Mouse (Mus musculus) fibroblast of lung, adult 2 months (primary cell): ENCODE results near the gene Syne1.

Experiments
- DNase-seq: peaks from one replicate; pipeline ENCODE4 v3.0.0-alpha.2; 2011; ENCODE audit warnings: low read depth

The Syne1 gene

DNA sequence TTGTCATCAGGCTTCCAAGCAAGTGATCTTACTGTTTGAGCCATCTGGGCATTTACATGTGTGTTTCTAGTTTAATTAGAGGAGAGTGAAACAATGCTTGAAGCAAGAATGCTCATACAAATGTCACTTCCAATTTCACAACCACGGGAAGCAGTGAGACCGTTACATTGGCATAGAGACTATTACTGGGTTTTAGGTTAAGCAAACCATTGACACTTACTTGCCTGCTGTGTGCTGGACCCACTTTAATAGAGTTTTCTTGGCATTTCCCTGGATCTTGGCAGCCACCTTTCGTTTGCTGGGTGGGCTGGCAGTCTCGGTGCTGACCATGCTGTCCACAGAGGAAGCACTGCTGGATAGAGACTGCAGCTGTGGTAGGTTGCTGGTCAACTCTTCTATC lies 127.3 kb downstream of the Syne1 start:
- no peak for DNase-seq

GRCm38 (mm10) chr10:5415730-5416129 lies 135.6 kb downstream of the Syne1 start:
- no peak for DNase-seq

- DNase-seq = no peak
Measured at GRCm38 (mm10) chr10:5384131-5384776, 167.0 kb downstream of the Syne1 start.

DNA sequence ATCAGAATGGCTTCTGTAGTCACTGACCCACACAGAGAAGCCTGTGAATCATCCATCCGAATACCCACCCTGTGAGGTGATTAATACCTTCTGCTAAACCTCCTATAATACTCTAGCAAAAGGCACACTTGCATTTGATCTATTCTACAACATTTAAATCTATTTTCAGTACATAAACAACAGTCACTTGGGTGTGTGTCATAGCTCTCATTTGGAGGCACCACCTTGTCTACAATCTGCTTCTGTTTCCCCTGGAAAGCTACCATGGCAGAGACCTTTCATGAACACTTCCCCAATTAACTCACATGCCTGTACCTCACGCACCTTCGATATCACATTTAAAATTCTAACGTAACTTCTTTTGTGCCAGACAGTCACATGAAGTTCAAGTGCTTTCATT lies 169.7 kb downstream of the Syne1 start:
- no peak for DNase-seq

GRCm38 (mm10) chr10:5378969-5379368 lies 172.3 kb downstream of the Syne1 start:
- no peak for DNase-seq

DNA sequence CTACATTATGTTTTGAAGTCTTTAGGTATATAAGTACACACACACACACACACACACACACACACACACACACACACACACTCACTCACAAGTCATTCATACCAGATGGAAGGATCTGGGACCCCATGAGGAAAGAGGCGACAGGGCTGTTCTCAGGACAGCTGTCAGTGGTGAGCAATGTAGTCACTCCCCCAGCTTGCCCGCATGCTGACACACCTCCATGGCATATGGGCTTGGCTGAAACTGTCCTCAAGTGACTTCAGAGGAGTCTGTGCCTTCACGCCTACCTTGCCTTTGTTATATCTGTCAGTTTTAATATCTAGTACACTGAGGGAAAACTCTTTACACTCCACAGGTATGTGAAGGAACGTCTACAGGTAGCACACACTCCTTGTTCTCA lies 181.7 kb downstream of the Syne1 start:
- DNase-seq = no peak

DNA sequence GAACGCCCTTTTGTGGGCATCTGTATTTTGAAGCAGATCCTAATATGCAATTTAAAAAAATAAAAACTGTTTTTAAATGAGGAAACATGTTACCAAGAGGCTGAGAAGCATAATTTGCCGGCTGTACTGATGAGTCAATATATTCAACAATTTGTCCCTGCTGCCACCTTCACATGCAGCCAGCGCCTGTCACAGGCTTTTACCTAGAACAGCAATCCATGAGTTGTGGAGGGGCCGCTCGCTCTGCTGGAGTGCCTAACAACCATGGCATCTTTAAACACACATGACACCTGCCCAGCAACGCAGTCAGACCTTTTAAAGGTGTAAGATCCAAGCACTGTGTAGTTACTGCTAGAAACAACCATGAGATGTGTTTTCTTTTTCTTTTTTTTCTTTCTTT lies 183.0 kb downstream of the Syne1 start:
- no peak for DNase-seq

- DNase-seq = no peak
Measured at GRCm38 (mm10) chr10:5367465-5368011, 183.7 kb downstream of the Syne1 start.

DNA sequence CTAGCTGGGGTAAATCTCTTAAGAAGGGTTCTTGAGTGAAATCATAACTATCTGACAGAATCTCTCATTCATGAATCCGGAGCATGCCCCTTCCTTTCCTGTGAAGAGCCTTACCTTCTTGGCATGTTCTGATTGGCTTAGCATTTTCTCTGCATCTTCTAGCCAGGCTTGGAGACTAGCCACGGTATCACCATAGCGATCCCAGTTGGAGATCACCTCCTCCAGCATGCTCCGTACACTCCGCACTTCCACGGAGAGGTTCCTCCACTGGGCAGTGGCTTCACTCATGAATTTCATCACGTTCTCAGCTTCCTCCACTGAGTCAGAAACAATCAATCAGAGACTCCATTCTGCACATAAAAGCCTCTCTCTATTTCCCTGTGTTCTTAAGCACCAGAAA lies 190.7 kb downstream of the Syne1 start:
- DNase-seq = no peak

DNA sequence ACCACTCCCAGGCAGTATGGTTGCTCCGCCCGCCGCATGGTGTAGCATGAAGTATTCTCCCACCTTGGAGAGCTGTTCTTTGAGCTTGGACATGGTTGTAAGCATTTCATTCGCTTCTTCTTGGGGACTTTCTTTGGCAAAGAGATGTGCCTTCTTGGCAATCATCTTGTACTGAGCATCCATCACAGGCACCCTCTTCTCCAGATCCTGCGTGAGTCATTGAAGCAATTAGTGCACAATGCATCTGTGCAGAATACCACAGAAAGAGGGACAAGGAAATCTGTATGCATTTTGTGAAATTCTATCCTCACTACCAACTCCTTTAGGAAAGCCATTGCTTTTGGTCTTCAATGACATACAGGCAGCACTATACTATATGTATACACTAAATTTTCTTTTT lies 194.7 kb downstream of the Syne1 start:
- DNase-seq = no peak

GRCm38 (mm10) chr10:5353390-5353789 lies 197.9 kb downstream of the Syne1 start:
- DNase-seq = no peak

DNA sequence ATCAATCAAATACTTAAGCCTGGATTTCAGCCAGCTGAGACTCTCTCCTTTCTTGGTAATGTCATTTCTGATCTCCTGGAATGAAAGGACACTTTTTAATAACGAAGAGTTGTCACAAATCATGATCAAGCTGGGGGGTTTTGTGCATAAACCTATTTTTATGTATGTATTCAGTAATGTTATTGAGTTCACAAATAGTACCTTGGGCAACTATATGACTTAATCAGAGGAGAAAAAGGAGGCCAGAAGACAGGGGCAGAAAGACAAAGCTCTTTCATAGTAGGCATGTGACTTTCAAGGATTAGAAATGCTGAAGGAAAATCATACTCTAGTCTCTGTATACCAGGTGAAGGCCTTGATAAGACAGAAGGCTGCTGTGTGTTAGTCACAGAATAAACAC lies 204.4 kb downstream of the Syne1 start:
- DNase-seq = no peak

- no peak for DNase-seq
Measured at GRCm38 (mm10) chr10:5343211-5343610, 208.1 kb downstream of the Syne1 start.

DNA sequence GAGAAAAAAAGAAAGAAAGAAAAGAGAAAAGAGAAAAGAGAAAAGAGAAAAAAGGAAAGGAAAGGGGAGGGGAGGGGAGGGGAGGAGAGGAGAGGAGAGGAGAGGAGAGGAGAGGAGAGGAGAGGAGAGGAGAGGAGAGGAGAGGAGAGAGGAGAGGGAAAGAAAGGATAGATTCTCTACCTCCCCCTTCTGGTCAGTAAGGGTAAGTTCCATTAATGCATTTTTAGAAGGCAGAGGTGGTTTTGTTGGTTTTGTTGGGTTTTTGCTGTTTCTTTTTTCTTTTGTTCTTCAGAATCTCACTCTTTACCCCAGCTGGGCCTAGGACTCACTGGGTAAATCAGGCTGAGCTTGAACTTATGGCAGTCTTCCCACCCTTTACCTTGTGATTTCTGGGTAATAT lies 214.9 kb downstream of the Syne1 start:
- no peak for DNase-seq

DNA sequence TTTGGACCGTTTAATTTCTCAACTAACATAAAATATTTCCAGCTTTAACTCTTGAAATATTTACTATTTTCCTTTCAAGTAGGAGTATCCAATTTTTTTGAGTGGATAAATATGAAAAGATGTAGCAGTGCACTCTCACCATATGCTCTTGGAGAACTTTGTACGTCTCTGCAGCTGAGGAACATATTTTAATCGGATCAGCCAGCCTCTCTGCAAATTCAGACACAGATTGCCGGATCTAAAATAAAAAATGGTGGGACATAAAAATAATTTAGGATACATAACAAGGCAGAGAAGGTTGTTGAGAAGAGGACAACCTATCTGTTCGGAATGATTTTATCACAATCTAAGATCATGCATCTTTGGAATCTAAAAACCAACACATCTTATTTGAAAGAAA lies 218.5 kb downstream of the Syne1 start:
- no peak for DNase-seq

- no peak for DNase-seq
Measured at GRCm38 (mm10) chr10:5326716-5327115, 224.6 kb downstream of the Syne1 start.

DNA sequence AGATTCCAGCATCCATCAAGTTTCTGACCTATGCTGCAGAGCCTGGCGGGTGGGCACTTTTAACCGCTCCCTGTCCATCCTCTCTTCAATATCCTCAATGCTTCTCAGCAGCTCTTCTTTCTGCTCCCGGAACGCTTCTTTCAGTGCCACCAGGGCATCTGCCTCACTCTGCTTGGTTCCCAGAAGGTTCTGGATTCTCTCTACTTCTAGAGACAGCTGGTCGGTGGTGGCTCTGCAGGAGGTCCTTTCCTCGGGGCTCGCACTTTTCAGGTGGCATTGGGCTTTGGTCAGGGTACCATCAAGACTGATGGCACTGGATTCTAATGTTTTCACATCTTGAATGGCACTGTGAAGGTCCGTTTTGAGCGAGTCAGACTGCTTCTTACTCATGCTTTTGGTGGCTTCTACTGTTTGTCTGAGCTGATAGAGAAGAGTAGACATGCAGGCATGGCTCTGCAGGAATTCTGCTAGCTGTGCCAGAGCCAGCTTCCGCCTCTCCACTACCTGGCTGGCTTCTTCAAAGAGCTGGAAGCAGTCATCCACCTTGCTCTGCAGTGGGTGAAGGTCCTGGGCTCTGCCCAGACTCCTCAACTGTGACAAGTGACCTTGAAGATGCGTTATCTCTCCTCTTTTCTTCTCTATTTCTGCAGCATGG lies 227.4 kb downstream of the Syne1 start:
- DNase-seq = no peak

GRCm38 (mm10) chr10:5322562-5322961 lies 228.7 kb downstream of the Syne1 start:
- no peak for DNase-seq

- no peak for DNase-seq
Measured at GRCm38 (mm10) chr10:5317602-5318001, 233.7 kb downstream of the Syne1 start.

DNA sequence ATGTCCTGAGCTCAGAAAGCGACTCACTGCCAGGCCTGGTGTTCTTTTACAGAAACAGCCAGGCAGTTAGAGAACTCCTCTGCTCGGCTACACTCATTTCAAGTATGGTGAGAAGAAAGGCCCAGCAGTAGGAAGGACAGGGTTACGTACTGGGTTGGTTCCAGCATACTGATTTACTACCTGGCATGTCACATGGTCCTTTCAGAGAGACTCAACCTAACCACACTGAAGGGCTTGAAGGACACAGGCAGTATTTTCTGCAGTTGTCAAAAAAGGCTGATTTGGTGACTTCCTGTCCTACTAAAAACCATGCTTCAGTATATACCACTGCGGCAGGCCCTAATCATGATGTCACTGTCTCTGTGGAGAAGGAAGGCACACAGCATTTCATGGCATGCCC lies 238.8 kb downstream of the Syne1 start:
- DNase-seq = no peak

GRCm38 (mm10) chr10:5309961-5310713 lies 241.1 kb downstream of the Syne1 start:
- DNase-seq = peak; percentile 69

DNA sequence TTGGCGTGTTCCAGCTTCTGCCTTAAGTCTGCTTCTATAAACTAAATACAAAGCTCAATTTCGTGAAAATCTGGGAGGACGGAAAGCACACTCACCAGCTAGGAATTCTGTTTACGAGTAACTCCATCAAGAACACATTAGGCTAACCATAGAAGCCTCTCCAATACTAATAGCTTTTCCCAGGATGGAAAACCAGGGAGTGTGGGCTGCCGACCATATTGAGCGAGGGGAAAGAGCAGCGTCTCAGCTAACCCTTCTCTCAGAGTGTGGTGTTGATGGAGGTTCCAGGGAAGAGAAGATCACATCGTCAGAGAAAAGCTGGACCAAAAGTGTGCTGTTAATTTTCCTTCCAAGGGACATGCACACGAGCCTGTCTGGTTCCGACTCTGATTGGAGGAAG lies 241.9 kb downstream of the Syne1 start:
- peak; percentile 49 for DNase-seq

- peak; percentile 90 for DNase-seq
Measured at GRCm38 (mm10) chr10:5305555-5305954, 245.7 kb downstream of the Syne1 start.
